Mouse (Mus musculus): Measurements from ENCODE around the gene Tmem143. TPM values are rescaled to one million over a fixed set of nuclear protein-coding genes. Genes with fewer than 3 reads are reported as not detected.
A peak's percentile ranks its signal among the peaks of the same experiment; 100 is the strongest.

Gene Tmem143
- polyA plus RNA-seq, 1 experiment from 2014 or later = 4.9 TPM

DNA sequence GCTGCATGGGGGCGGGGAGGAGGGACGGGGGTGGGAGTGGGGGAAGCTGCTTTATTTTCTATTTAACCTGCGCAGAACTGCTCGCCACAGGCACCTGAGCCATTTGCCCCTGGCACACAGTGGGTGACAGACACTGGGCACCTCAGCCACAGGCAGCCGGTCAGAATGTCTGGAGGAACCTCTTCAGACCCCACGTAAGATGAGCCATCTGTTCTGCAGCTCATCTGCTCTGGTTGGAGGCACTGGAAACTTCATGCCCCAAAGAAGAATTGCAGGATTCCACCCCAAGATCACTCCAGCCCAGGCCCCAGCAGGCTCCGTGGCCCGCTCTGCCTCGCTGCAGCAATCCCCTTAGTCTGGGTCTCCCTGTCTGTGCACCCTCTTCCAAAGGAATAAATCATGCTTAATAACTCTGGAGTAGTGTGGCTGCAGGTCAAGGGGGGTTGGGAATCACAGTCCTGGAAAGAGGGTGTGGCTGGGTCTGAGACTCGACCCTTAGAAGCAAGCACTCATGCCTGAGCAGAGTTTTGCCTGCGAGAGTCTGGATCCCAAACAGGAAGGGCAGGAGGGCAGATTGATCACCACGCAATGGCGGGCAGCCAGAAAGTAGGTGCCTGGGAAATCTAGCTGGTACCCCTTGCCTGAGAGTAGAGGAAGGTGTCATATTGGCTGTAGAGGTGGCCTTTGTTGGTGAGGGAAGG lies 20.4 kb downstream of the Tmem143 start:
- H3K9ac ChIP-seq (replicated peaks) = peak overlapping the region; percentile 52; the same call in 1 of the 2 replicates
- H3K36me3 ChIP-seq = no peaks in the 10 kb centered on the region
- peaks cover 13% of the 10 kb centered on the region; the same call in 1 of the 2 replicates for H3K27me3 ChIP-seq
- peak overlapping the region; percentile 73 for H3K27ac ChIP-seq (replicated peaks)
- 0 out of 2 replicates have a peak, but pooled peaks have one; percentile 4 for ATAC-seq (ENCODE audit: low FRiP score, low read depth)
- H3K4me2 ChIP-seq (replicated peaks) = peak overlapping the region; percentile 48
- H3K9me3 ChIP-seq = no peaks in the 10 kb centered on the region
- H3K4me3 ChIP-seq = peak overlapping the region; percentile 23; the same call in 1 of the 2 replicates
- H3K4me1 ChIP-seq = peaks cover 25% of the 10 kb centered on the region
- 39% methylated on average over 13 of the region's 13 CpGs for WGBS

- peaks cover 13% of the 10 kb centered on the region; the same call in 1 of the 2 replicates for H3K27me3 ChIP-seq
- WGBS = 87% methylated on average over 15 of the region's 15 CpGs
- H3K36me3 ChIP-seq = no peaks in the 10 kb centered on the region
- no peak overlapping the region; the same call in 1 of the 2 replicates for H3K9ac ChIP-seq (replicated peaks)
- H3K9me3 ChIP-seq = no peaks in the 10 kb centered on the region
- no peak overlapping the region for H3K27ac ChIP-seq (replicated peaks)
- no peak for ATAC-seq (ENCODE audit: low FRiP score, low read depth)
- no peak overlapping the region for H3K4me3 ChIP-seq
- no peak overlapping the region for H3K4me2 ChIP-seq (replicated peaks)
- peaks cover 30% of the 10 kb centered on the region for H3K4me1 ChIP-seq
These were observed 21.2 kb downstream of the Tmem143 start for GRCm38 (mm10) chr7:45917926-45918325.

- Histone ChIP-seq H3K36me3 (no peaks in the 10 kb centered on the region), H3K27me3 (peaks cover 13% of the 10 kb centered on the region), H3K27ac (replicated peaks) (no peak overlapping the region), H3K9ac (replicated peaks) (no peak overlapping the region), H3K4me2 (replicated peaks) (no peak overlapping the region), H3K4me1 (peaks cover 31% of the 10 kb centered on the region), H3K4me3 (no peak overlapping the region), H3K9me3 (no peaks in the 10 kb centered on the region)
- 60% methylated on average over 14 of the region's 14 CpGs for WGBS
- no peak for ATAC-seq (ENCODE audit: low FRiP score, low read depth)
These were observed 22.4 kb downstream of the Tmem143 start for GRCm38 (mm10) chr7:45919083-45919671.

GRCm38 (mm10) chr7:45919761-45920160 lies 23.0 kb downstream of the Tmem143 start:
- 85% methylated on average over 4 of the region's 4 CpGs for WGBS
- Histone ChIP-seq H3K4me3 (no peak overlapping the region), H3K27ac (replicated peaks) (no peak overlapping the region), H3K4me1 (peaks cover 31% of the 10 kb centered on the region), H3K27me3 (peaks cover 13% of the 10 kb centered on the region), H3K4me2 (replicated peaks) (no peak overlapping the region), H3K9ac (replicated peaks) (no peak overlapping the region), H3K36me3 (no peaks in the 10 kb centered on the region), H3K9me3 (no peaks in the 10 kb centered on the region)
- no peak for ATAC-seq (ENCODE audit: low FRiP score, low read depth)

DNA sequence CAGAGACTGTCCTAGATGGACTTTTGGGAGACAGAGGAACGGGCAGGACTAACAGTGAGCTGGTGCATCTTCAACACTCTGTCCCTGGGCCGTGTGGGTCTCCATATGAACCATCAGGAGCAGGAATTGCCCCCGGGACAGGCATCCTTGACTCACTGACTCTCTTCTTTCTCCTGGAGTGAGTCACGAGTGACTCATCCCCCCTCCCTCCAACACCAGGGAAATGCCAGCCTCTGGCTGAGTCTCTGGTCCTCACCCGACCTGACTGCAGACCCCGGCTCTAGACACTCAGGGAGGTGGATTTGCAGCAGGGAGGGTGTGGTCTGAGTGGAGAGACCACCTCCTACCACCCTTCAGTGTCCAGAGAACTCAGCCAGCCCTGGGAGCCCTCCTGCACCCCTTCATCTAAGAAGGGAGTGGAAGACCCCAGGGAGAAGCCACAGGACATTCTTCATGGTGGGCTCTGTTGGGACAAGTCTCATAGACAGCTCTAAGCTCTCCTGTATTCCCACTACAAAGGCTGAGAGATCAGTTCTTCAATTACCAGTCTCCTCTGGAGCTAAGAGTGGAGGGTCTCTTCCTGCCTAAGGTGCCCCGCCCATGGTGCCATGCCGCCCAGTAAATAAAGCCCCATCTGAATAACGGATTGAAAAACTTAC lies 24.0 kb downstream of the Tmem143 start:
- H3K9ac ChIP-seq (replicated peaks) = peak overlapping the region; percentile 32; the same call in 1 of the 2 replicates
- H3K4me2 ChIP-seq (replicated peaks) = no peak overlapping the region
- 55% methylated on average over 9 of the region's 9 CpGs for WGBS
- H3K27me3 ChIP-seq = peaks cover 13% of the 10 kb centered on the region
- H3K36me3 ChIP-seq = no peaks in the 10 kb centered on the region
- peaks cover 28% of the 10 kb centered on the region for H3K4me1 ChIP-seq
- H3K27ac ChIP-seq (replicated peaks) = no peak overlapping the region
- H3K9me3 ChIP-seq = no peaks in the 10 kb centered on the region
- no peak for ATAC-seq (ENCODE audit: low FRiP score, low read depth)
- 0 out of 2 replicates have a peak overlapping the region, but pooled peaks have one; percentile 6 for H3K4me3 ChIP-seq

DNA sequence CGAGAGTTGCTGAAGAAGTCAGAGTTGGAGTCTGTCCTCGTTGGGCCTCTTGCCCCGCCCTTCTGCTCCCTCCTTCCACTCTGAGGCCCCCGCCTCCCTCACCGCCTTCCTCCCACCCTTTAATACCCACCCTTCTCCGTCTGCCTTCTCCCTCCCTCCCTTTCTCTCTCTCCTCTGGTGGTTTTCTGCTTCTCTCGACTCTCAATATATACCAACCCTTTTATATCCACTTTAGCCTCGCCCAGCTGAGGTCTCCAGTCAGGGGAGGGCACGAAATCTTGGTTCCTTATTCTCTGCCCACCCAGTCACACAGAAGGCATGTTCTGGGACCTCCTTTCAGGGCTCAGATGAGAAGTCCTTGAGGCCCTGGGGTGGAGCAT lies 24.5 kb downstream of the Tmem143 start, which contains the start of gene Emp3:
Emp3 (minus strand) TSS at position 163 of the 380 bp plus-strand sequence.
- Histone ChIP-seq H3K27me3 (peaks cover 13% of the 10 kb centered on the region), H3K9me3 (no peaks in the 10 kb centered on the region), H3K27ac (replicated peaks) (no peak within 1 kb of the TSS), H3K4me1 (peaks cover 23% of the 10 kb centered on the region), H3K9ac (replicated peaks) (peak within 1 kb of the TSS; percentile 32; the same call in 1 of the 2 replicates), H3K4me2 (replicated peaks) (no peak within 1 kb of the TSS), H3K4me3 (0 out of 2 replicates have a peak within 1 kb of the TSS, but pooled peaks have one; percentile 6), H3K36me3 (no peaks in the 10 kb centered on the region)
- WGBS = 69% methylated on average over 9 of the region's 9 CpGs
- no peak for ATAC-seq (ENCODE audit: low FRiP score, low read depth)

- Histone ChIP-seq H3K4me1 (peaks cover 14% of the 10 kb centered on the region), H3K4me2 (replicated peaks) (peak overlapping the region; percentile 63; the same call in 1 of the 2 replicates), H3K27ac (replicated peaks) (peak overlapping the region; percentile 73; the same call in 1 of the 2 replicates), H3K9me3 (no peaks in the 10 kb centered on the region), H3K4me3 (no peak overlapping the region), H3K36me3 (no peaks in the 10 kb centered on the region), H3K27me3 (peaks cover 13% of the 10 kb centered on the region), H3K9ac (replicated peaks) (no peak overlapping the region)
- 89% methylated on average over 12 of the region's 12 CpGs for WGBS
- ATAC-seq (ENCODE audit: low FRiP score, low read depth) = no peak
These were observed 25.3 kb downstream of the Tmem143 start for GRCm38 (mm10) chr7:45921950-45922600.

- Histone ChIP-seq H3K9ac (replicated peaks) (peak overlapping the region; percentile 40; the same call in 1 of the 2 replicates), H3K4me2 (replicated peaks) (peak overlapping the region; percentile 63), H3K9me3 (no peaks in the 10 kb centered on the region), H3K27ac (replicated peaks) (peak overlapping the region; percentile 73), H3K4me3 (peak overlapping the region; percentile 48), H3K27me3 (peaks cover 20% of the 10 kb centered on the region), H3K4me1 (peaks cover 6% of the 10 kb centered on the region), H3K36me3 (no peaks in the 10 kb centered on the region)
- WGBS = 2% methylated on average over 37 of the region's 37 CpGs
- peak; percentile 89 for ATAC-seq (ENCODE audit: low FRiP score, low read depth)
These were observed 26.4 kb downstream of the Tmem143 start for GRCm38 (mm10) chr7:45922928-45923761.

- peaks cover 6% of the 10 kb centered on the region for H3K4me1 ChIP-seq
- H3K36me3 ChIP-seq = no peaks in the 10 kb centered on the region
- H3K4me2 ChIP-seq (replicated peaks) = peak within 1 kb of the TSS; percentile 63
- H3K27me3 ChIP-seq = peaks cover 23% of the 10 kb centered on the region
- H3K9me3 ChIP-seq = no peaks in the 10 kb centered on the region
- WGBS = 4% methylated on average over 24 of the region's 24 CpGs
- ATAC-seq (ENCODE audit: low FRiP score, low read depth) = peak; percentile 28
- H3K9ac ChIP-seq (replicated peaks) = peak within 1 kb of the TSS; percentile 40; the same call in 1 of the 2 replicates
- peak within 1 kb of the TSS; percentile 73 for H3K27ac ChIP-seq (replicated peaks)
- peak within 1 kb of the TSS; percentile 48 for H3K4me3 ChIP-seq
These were observed 27.2 kb downstream of the Tmem143 start, which contains the start of gene Ccdc114 for GRCm38 (mm10) chr7:45923762-45924428. Gene Ccdc114, plus strand, starts transcription at chr7:45924072.

GRCm38 (mm10) chr7:45924429-45924816 lies 27.7 kb downstream of the Tmem143 start:
- Histone ChIP-seq H3K36me3 (no peaks in the 10 kb centered on the region), H3K27me3 (peaks cover 27% of the 10 kb centered on the region), H3K9me3 (no peaks in the 10 kb centered on the region), H3K4me3 (peak overlapping the region; percentile 48; the same call in 1 of the 2 replicates), H3K27ac (replicated peaks) (no peak overlapping the region), H3K4me1 (peaks cover 6% of the 10 kb centered on the region), H3K4me2 (replicated peaks) (peak overlapping the region; percentile 63), H3K9ac (replicated peaks) (no peak overlapping the region)
- 12% methylated on average over 14 of the region's 14 CpGs for WGBS
- no peak for ATAC-seq (ENCODE audit: low FRiP score, low read depth)
